Mouse (Mus musculus): ENCODE results near the gene Nyx. TPM values are rescaled to one million over a fixed set of nuclear protein-coding genes. Genes with fewer than 3 reads are reported as not detected.

The Nyx gene
- polyA plus RNA-seq, 1 experiment, result 0.51 TPM

DNA sequence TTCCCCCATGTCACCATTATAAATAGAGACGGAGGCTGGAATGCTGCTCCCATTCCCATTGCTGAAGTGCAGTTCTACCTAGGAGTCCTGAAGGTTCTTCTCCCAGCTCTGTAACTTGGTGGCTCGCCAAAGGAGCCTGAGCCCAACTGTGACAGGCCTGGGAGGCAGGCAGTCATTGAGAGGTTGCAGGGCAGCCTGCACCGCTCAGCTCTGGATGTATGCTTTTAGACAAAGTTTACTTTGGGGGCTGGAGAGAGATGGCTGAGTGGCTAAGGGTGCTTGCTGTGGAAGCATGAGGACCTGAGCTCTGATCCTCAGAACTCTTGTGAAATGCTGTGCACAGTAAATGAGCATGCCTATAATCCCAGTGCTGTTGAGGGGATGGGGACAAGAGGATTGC lies 25.0 kb downstream of the Nyx start:
- H3K36me3 ChIP-seq (ENCODE audit: control insufficient read depth, insufficient read depth, low read length), result no peaks in the 10 kb centered on the region
- DNase-seq (ENCODE audit: low read depth in 1 of 2, low spot score in 2 of 2), result no peak
- no peak overlapping the region for H3K27ac ChIP-seq (ENCODE audit: insufficient read depth, low read length)
- no peak overlapping the region for H3K4me3 ChIP-seq (ENCODE audit: extremely low read depth, insufficient read depth, insufficient read length)
- no peaks in the 10 kb centered on the region for H3K4me1 ChIP-seq (ENCODE audit: control insufficient read depth, insufficient read depth, insufficient read length)
- H3K27me3 ChIP-seq (ENCODE audit: control insufficient read depth, insufficient read depth, low read length), result no peaks in the 10 kb centered on the region
- 84% methylated on average over 3 of the region's 3 CpGs for WGBS
- no peak for TF ChIP-seq CTCF (IDR thresholded peaks at IDR 0.05; ENCODE audit: extremely low read depth, insufficient read depth, insufficient read length, insufficient replicate concordance)
- no peak for TF ChIP-seq POLR2A (IDR thresholded peaks at IDR 0.05; ENCODE audit: low read depth, low read length)

DNA sequence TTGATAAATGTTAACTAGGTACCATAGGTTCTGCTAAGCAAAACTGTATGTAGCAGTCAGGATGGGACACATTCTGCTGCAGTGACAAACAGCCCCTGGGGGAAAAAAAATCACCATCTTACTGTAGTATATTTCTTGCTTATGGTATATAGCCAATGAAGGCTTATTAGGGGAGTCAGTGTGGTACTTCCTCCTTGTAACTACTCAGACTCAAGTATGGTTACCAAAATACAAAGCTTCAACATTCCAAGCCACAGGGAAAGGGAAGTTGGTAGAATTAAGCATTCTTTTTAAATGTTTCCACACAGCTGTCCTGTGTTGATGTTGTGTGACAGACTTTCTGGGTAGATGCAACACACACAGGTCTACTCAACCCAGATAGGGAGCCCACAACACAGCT lies 27.0 kb downstream of the Nyx start:
- no peak overlapping the region for H3K4me3 ChIP-seq (ENCODE audit: extremely low read depth, insufficient read depth, insufficient read length)
- H3K4me1 ChIP-seq (ENCODE audit: control insufficient read depth, insufficient read depth, insufficient read length), result no peaks in the 10 kb centered on the region
- no peak overlapping the region for H3K27ac ChIP-seq (ENCODE audit: insufficient read depth, low read length)
- no peaks in the 10 kb centered on the region for H3K27me3 ChIP-seq (ENCODE audit: control insufficient read depth, insufficient read depth, low read length)
- TF ChIP-seq POLR2A (IDR thresholded peaks at IDR 0.05; ENCODE audit: low read depth, low read length) (no peak), CTCF (IDR thresholded peaks at IDR 0.05; ENCODE audit: extremely low read depth, insufficient read depth, insufficient read length, insufficient replicate concordance) (no peak)
- DNase-seq (ENCODE audit: low read depth in 1 of 2, low spot score in 2 of 2), result no peak
- no peaks in the 10 kb centered on the region for H3K36me3 ChIP-seq (ENCODE audit: control insufficient read depth, insufficient read depth, low read length)

DNA sequence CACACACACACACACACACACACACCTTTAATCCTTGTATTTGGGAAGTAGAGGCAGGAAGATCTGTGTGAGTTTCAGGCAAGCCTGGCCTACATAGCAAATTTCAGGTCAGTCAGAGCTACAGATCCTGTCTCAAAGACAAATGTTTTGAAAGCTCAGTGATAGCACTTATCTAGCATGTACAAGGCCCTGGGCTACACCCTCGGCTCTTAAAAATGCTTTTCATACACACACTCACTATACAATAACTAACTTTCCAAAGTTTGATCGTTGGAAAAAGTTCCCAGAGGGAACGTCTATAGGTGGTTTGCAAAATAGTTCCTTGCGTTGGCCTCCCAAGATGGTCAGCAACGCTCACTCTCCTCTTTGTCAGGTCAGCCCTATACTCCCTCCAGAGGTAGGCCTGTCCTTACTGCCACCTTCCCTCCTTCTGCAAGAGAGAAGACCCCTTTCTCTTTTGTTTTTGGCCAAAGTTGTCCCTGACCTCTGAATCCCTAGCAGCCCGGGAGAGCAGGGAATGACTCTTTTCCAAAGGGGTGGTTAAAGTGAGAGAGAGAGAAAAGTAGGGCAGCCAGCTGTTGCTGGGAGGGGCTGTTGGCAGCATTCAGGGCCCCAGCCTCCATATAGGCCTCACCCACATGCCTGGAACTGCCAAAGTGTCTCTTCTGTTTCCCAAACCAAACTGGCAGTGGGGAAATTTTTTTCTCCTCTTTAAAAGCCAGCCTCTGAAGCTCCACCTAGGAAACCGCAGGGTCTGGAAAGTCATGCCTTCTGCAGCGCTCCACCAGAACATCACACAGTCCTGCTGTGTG lies 29.2 kb downstream of the Nyx start:
- 82% methylated on average over 8 of the region's 8 CpGs for WGBS
- DNase-seq (ENCODE audit: low read depth in 1 of 2, low spot score in 2 of 2), result no peak
- Histone ChIP-seq H3K27me3 (ENCODE audit: control insufficient read depth, insufficient read depth, low read length) (no peaks in the 10 kb centered on the region), H3K27ac (ENCODE audit: insufficient read depth, low read length) (no peak overlapping the region), H3K4me3 (ENCODE audit: extremely low read depth, insufficient read depth, insufficient read length) (no peak overlapping the region), H3K4me1 (ENCODE audit: control insufficient read depth, insufficient read depth, insufficient read length) (no peaks in the 10 kb centered on the region), H3K36me3 (ENCODE audit: control insufficient read depth, insufficient read depth, low read length) (no peaks in the 10 kb centered on the region)
- no peak for TF ChIP-seq CTCF (IDR thresholded peaks at IDR 0.05; ENCODE audit: extremely low read depth, insufficient read depth, insufficient read length, insufficient replicate concordance)
- no peak for TF ChIP-seq POLR2A (IDR thresholded peaks at IDR 0.05; ENCODE audit: low read depth, low read length)

DNA sequence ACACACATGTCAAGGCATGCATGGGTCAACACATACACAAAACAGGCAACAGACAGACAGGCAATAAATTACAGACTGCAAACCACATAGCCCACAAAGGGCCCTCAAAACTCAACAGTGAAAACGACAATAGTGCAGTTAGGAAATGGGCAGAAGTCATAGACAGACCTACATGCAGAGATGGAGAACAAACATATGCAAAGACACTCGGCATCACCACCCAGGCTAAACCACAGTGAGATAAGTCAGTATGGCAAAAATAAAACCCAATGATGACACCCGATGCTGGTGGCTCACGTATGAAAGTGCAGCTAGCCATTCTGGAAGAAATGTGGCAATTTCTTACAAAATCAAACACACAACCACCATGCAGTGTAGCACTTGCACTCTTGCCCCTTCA lies 34.4 kb downstream of the Nyx start:
- TF ChIP-seq CTCF (IDR thresholded peaks at IDR 0.05; ENCODE audit: extremely low read depth, insufficient read depth, insufficient read length, insufficient replicate concordance), result no peak
- no peak for TF ChIP-seq POLR2A (IDR thresholded peaks at IDR 0.05; ENCODE audit: low read depth, low read length)

DNA sequence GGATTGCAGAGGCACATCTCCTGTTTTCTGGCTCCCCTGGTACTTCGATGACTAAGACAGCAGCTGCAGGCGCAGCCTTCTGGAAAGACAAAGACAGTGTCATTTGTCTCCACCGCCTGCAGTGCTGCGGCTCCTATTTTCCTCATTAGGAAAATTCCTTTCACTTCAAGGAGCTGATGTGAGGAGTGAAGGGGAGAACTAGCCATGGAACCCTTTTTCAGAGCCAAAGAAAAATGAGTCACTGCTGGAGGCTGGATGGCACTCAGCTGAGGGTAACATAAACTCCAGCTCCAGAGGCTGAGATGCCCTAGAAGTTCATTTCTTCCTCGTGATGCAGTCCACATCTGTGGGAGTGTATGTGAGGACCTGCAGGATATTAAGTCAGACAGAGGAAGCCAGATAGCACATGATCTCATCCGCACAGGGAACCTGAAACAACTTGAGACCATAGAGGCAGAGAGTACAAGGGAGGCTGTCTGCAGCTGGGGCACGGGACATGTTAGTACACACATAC lies 37.0 kb downstream of the Nyx start:
- 80% methylated on average over 7 of the region's 7 CpGs for WGBS
- DNase-seq (ENCODE audit: low read depth in 1 of 2, low spot score in 2 of 2), result no peak
- Histone ChIP-seq H3K27ac (ENCODE audit: insufficient read depth, low read length) (no peak overlapping the region), H3K4me1 (ENCODE audit: control insufficient read depth, insufficient read depth, insufficient read length) (no peaks in the 10 kb centered on the region), H3K4me3 (ENCODE audit: extremely low read depth, insufficient read depth, insufficient read length) (no peak overlapping the region), H3K27me3 (ENCODE audit: control insufficient read depth, insufficient read depth, low read length) (no peaks in the 10 kb centered on the region), H3K36me3 (ENCODE audit: control insufficient read depth, insufficient read depth, low read length) (no peaks in the 10 kb centered on the region)
- no peak for TF ChIP-seq CTCF (IDR thresholded peaks at IDR 0.05; ENCODE audit: extremely low read depth, insufficient read depth, insufficient read length, insufficient replicate concordance)
- TF ChIP-seq POLR2A (IDR thresholded peaks at IDR 0.05; ENCODE audit: low read depth, low read length), result no peak

More for the DNA sequence above, 34.4 kb downstream of the Nyx start:
- Histone ChIP-seq H3K36me3 (ENCODE audit: control insufficient read depth, insufficient read depth, low read length) (no peaks in the 10 kb centered on the region), H3K27me3 (ENCODE audit: control insufficient read depth, insufficient read depth, low read length) (no peaks in the 10 kb centered on the region), H3K4me3 (ENCODE audit: extremely low read depth, insufficient read depth, insufficient read length) (no peak overlapping the region), H3K27ac (ENCODE audit: insufficient read depth, low read length) (no peak overlapping the region), H3K4me1 (ENCODE audit: control insufficient read depth, insufficient read depth, insufficient read length) (no peaks in the 10 kb centered on the region)
- DNase-seq (ENCODE audit: low read depth in 1 of 2, low spot score in 2 of 2), result no peak
- WGBS, result 46% methylated on average over 4 of the region's 4 CpGs

DNA sequence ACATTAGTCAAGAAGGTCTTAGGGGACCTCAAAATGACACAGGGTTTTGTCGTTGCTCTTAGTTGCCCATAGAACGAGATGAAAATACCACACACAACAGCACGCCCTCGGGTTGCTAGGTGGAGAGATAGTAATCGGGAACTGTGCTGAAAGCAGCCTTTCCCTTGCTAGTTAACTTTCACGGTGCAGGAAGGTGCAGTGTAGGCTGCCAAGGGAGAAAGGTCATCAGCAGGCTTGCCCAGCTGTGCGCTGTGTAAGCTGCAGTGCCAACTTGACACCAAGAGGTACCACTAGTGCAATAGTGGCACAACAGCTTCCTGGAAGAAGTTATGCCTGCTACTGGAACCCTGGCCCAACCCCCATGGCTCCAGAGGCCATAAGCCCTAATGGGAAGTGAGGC lies 38.5 kb downstream of the Nyx start:
- 88% methylated on average over 7 of the region's 7 CpGs for WGBS
- DNase-seq (ENCODE audit: low read depth in 1 of 2, low spot score in 2 of 2), result no peak

DNA sequence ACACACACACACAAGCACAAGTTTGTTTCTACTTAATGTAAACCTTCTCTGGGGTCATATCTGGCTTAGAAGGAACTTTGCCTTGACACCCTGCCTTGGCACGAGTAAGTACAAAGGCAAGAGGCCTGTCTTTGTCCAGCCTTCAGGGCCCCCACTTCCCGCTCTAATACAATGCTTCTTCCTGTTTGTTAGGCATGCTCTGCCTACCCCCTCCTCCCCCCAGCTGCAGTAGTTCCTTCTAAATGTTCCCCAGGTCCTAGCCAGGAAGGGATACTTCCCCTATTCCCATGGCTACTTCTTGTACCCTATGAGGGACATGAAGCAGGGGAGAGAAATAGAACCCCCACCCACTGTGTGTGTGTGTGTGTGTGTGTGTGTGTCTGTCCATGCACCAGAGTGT lies 40.5 kb downstream of the Nyx start:
- no peak for DNase-seq (ENCODE audit: low read depth in 1 of 2, low spot score in 2 of 2)
- H3K36me3 ChIP-seq (ENCODE audit: control insufficient read depth, insufficient read depth, low read length), result no peaks in the 10 kb centered on the region
- H3K27ac ChIP-seq (ENCODE audit: insufficient read depth, low read length), result no peak overlapping the region
- H3K4me1 ChIP-seq (ENCODE audit: control insufficient read depth, insufficient read depth, insufficient read length), result no peaks in the 10 kb centered on the region
- WGBS, result 69% methylated on average over 2 of the region's 2 CpGs
- no peak for TF ChIP-seq POLR2A (IDR thresholded peaks at IDR 0.05; ENCODE audit: low read depth, low read length)
- no peak for TF ChIP-seq CTCF (IDR thresholded peaks at IDR 0.05; ENCODE audit: extremely low read depth, insufficient read depth, insufficient read length, insufficient replicate concordance)
- H3K4me3 ChIP-seq (ENCODE audit: extremely low read depth, insufficient read depth, insufficient read length), result no peak overlapping the region
- H3K27me3 ChIP-seq (ENCODE audit: control insufficient read depth, insufficient read depth, low read length), result no peaks in the 10 kb centered on the region

More for the DNA sequence above, 38.5 kb downstream of the Nyx start:
- H3K4me1 ChIP-seq (ENCODE audit: control insufficient read depth, insufficient read depth, insufficient read length), result no peaks in the 10 kb centered on the region
- no peak overlapping the region for H3K4me3 ChIP-seq (ENCODE audit: extremely low read depth, insufficient read depth, insufficient read length)
- H3K27ac ChIP-seq (ENCODE audit: insufficient read depth, low read length), result no peak overlapping the region
- H3K27me3 ChIP-seq (ENCODE audit: control insufficient read depth, insufficient read depth, low read length), result no peaks in the 10 kb centered on the region
- TF ChIP-seq CTCF (IDR thresholded peaks at IDR 0.05; ENCODE audit: extremely low read depth, insufficient read depth, insufficient read length, insufficient replicate concordance), result no peak
- TF ChIP-seq POLR2A (IDR thresholded peaks at IDR 0.05; ENCODE audit: low read depth, low read length), result no peak
- no peaks in the 10 kb centered on the region for H3K36me3 ChIP-seq (ENCODE audit: control insufficient read depth, insufficient read depth, low read length)

Measured in spleen, adult 2 months (tissue).